Mouse (Mus musculus) liver, embryonic 11.5 days (tissue): ENCODE measurements around the gene Scn2b. TPM values are rescaled to one million over a fixed set of nuclear protein-coding genes. Genes with fewer than 3 reads are reported as not detected.

Experiments
- ATAC-seq: fragments of 200-750 bp; cut with Nextera tagmentation; replicated peaks from 2 replicates; pipeline ENCODE4 v1.8.0; 2017; ENCODE audit warnings: moderate number of reproducible peaks, mild to moderate bottlenecking, moderate TSS enrichment, moderate library complexity; ENCODE audit not compliant: low FRiP score
- DNase-seq: peaks from one replicate; pipeline ENCODE4 v3.0.0-alpha.2; 2017; ENCODE audit warnings: low spot score
- H3K27ac ChIP-seq: fragments of 300-500 bp; sonication (generic); 2 replicates; pipeline ENCODE4 v1.5.1; 2014; ENCODE audit warnings: mild to moderate bottlenecking, low read depth, low read length, control low read depth
- H3K27me3 ChIP-seq: fragments of 300-500 bp; sonication (generic); replicated peaks from 2 replicates; pipeline ENCODE4 v1.6.1; 2014; ENCODE audit warnings: low read length, mixed read lengths; ENCODE audit not compliant: control insufficient read depth, insufficient read depth
- H3K36me3 ChIP-seq: fragments of 300-500 bp; sonication (generic); 2 replicates; pipeline ENCODE4 v1.6.1; 2014; ENCODE audit warnings: mild to moderate bottlenecking, low read length, moderate library complexity, mixed read lengths; ENCODE audit not compliant: control insufficient read depth, insufficient read depth
- H3K4me1 ChIP-seq: fragments of 300-500 bp; sonication (generic); replicated peaks from 2 replicates; pipeline ENCODE4 v1.6.1; 2014; ENCODE audit warnings: low read length, mixed read lengths; ENCODE audit not compliant: control insufficient read depth, insufficient read depth
- H3K4me2 ChIP-seq: fragments of 300-500 bp; sonication (generic); 2 replicates; pipeline ENCODE4 v1.6.1; 2014; ENCODE audit warnings: mild to moderate bottlenecking, control low read depth, moderate library complexity
- H3K4me3 ChIP-seq: fragments of 300-500 bp; sonication (generic); 2 replicates; pipeline ENCODE4 v1.5.1; 2014; ENCODE audit warnings: low read depth, low read length, control low read depth
- H3K9ac ChIP-seq: fragments of 300-500 bp; sonication (generic); 2 replicates; pipeline ENCODE4 v1.6.1; 2014; ENCODE audit warnings: low read depth, low read length, control low read depth
- H3K9me3 ChIP-seq: fragments of 300-500 bp; sonication (generic); 2 replicates; pipeline ENCODE4 v1.6.1; 2016; ENCODE audit warnings: low read length, inconsistent platforms, mixed read lengths; ENCODE audit not compliant: control insufficient read depth
- WGBS: fragments of 180-500 bp; shearing (Covaris S2); extraction: QIAGEN DNeasy Blood & Tissue Kit; methylation state at CpG from one replicate; pipeline ENCODE4 v1.1.7; 2014; 5-methylcytosine and 5-hydroxymethylcytosine counted together
- polyA plus RNA-seq: library from polyadenylated mRNA; unstranded; fragments of >200 nt; fragmentation: Nextera tagmentation; extraction: Ambion mirVana; gene quantifications from 2 replicates; pipeline ENCODE4 v1.2.1, GENCODE M21; 2014

Gene Scn2b
- polyA plus RNA-seq, 1 experiment from 2014 or later: 2.3 TPM

GRCm38 (mm10) chr9:45090811-45091210 lies 26.8 kb upstream of the Scn2b start:
- WGBS: 61% methylated on average over 3 of the region's 3 CpGs
- Histone ChIP-seq H3K4me2 (no peak overlapping the region), H3K9ac (no peak overlapping the region), H3K9me3 (no peaks in the 10 kb centered on the region), H3K4me1 (0 out of 2 replicates have a peak, but pooled peaks cover 2% of the 10 kb centered on the region), H3K36me3 (no peaks in the 10 kb centered on the region), H3K4me3 (no peak overlapping the region), H3K27me3 (no peaks in the 10 kb centered on the region; the same call in 1 of the 2 replicates), H3K27ac (no peak overlapping the region)
- no peak for ATAC-seq
- DNase-seq: no peak

DNA sequence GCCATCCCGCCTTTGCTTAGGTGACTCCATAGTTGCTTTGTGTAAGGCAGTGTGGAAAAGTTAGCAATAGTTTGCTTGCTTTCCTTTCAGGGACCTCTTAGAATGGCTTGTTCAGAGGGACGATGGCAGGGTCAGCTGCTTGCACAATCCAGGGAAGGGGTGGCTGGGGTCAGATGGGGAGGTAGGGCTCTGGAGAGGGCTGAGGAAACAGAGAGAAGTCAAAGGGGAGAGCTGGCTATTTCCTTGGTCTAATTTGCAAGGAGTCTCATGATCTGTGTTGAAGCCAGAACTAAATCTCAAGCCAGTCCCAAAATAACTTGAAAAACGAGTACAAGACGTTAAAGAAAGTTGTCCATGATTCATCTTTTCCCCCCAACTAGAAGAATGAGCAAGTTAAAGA lies 24.9 kb upstream of the Scn2b start:
- Histone ChIP-seq H3K4me3 (no peak overlapping the region), H3K36me3 (no peaks in the 10 kb centered on the region), H3K27me3 (no peaks in the 10 kb centered on the region; the same call in none of the 2 replicates), H3K27ac (no peak overlapping the region), H3K9me3 (no peaks in the 10 kb centered on the region), H3K4me1 (0 out of 2 replicates have a peak, but pooled peaks cover 2% of the 10 kb centered on the region), H3K9ac (no peak overlapping the region), H3K4me2 (no peak overlapping the region)
- 51% methylated on average over 4 of the region's 4 CpGs for WGBS
- ATAC-seq (no peak), DNase-seq (no peak)

GRCm38 (mm10) chr9:45095149-45095937 lies 22.2 kb upstream of the Scn2b start:
- 0 out of 2 replicates have a peak, but pooled peaks cover 2% of the 10 kb centered on the region for H3K4me1 ChIP-seq
- no peak overlapping the region for H3K4me3 ChIP-seq
- no peaks in the 10 kb centered on the region for H3K9me3 ChIP-seq
- no peak overlapping the region for H3K9ac ChIP-seq
- 73% methylated on average over 6 of the region's 6 CpGs for WGBS
- no peaks in the 10 kb centered on the region; the same call in none of the 2 replicates for H3K27me3 ChIP-seq
- no peak for DNase-seq
- no peak overlapping the region for H3K4me2 ChIP-seq
- no peaks in the 10 kb centered on the region for H3K36me3 ChIP-seq
- ATAC-seq: no peak
- H3K27ac ChIP-seq: no peak overlapping the region

GRCm38 (mm10) chr9:45097877-45098276 lies 19.7 kb upstream of the Scn2b start:
- 85% methylated on average over 5 of the region's 5 CpGs for WGBS

DNA sequence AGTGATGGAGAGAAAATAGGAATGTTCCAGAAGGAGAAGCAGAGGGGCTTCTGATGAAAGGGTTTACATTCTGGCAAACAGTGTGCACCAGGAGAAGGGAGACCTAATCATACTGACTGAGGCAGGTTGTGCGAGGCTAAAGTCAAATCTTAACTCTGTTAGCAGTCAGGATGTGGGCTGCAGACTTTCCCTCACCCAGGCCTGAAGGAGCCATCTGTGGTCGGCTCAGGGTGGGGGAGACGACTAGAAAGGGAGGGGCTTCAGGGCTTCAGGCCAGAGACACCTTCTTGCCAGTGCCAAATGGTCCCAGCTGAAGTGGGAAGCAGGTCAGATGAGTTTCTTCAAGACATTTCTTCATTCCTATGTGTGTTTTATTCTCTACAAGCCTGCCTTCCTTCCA lies 19.2 kb upstream of the Scn2b start:
- Histone ChIP-seq H3K27ac (no peak overlapping the region), H3K4me3 (no peak overlapping the region), H3K9me3 (no peaks in the 10 kb centered on the region), H3K36me3 (no peaks in the 10 kb centered on the region), H3K4me2 (no peak overlapping the region), H3K4me1 (no peaks in the 10 kb centered on the region), H3K9ac (no peak overlapping the region), H3K27me3 (no peaks in the 10 kb centered on the region; the same call in 1 of the 2 replicates)
- ATAC-seq (no peak), DNase-seq (no peak)
- WGBS: 25% methylated on average over 3 of the region's 3 CpGs

More at GRCm38 (mm10) chr9:45097877-45098276, 19.7 kb upstream of the Scn2b start:
- no peak overlapping the region for H3K27ac ChIP-seq
- no peak overlapping the region for H3K4me2 ChIP-seq
- H3K36me3 ChIP-seq: no peaks in the 10 kb centered on the region
- no peak for ATAC-seq
- H3K9me3 ChIP-seq: no peaks in the 10 kb centered on the region
- H3K27me3 ChIP-seq: no peaks in the 10 kb centered on the region; the same call in 1 of the 2 replicates
- H3K9ac ChIP-seq: no peak overlapping the region
- DNase-seq: no peak
- no peak overlapping the region for H3K4me3 ChIP-seq
- H3K4me1 ChIP-seq: no peaks in the 10 kb centered on the region

DNA sequence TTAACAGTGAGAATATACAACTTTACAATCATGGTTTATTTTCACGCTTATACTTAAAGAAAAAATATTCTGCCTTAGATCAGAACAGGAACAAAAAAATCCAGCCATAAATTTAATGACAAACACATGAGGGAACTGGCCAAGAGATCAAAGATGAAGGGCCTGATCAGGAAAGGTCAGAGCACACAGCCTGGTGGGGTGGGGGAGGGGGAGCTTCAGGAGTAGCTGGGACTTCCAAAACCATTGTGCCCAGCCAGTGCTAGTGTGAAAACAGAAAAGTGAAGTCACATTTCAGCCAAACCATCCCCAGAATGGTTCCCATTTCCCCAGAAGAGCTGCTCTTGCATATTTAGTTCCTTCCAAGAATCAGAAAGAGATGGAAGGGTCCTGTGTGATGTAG lies 15.1 kb upstream of the Scn2b start:
- H3K9ac ChIP-seq: no peak overlapping the region
- DNase-seq: no peak
- WGBS: 80% methylated on average over 1 of the region's 1 CpGs
- no peak overlapping the region for H3K4me3 ChIP-seq
- no peaks in the 10 kb centered on the region for H3K27me3 ChIP-seq
- ATAC-seq: no peak
- H3K9me3 ChIP-seq: no peaks in the 10 kb centered on the region
- no peaks in the 10 kb centered on the region for H3K4me1 ChIP-seq
- H3K36me3 ChIP-seq: no peaks in the 10 kb centered on the region
- H3K4me2 ChIP-seq: no peak overlapping the region
- H3K27ac ChIP-seq: no peak overlapping the region

GRCm38 (mm10) chr9:45103211-45103979 lies 14.2 kb upstream of the Scn2b start:
- no peak overlapping the region for H3K4me2 ChIP-seq
- H3K9ac ChIP-seq: no peak overlapping the region
- no peaks in the 10 kb centered on the region for H3K4me1 ChIP-seq
- ATAC-seq: no peak
- no peak overlapping the region for H3K27ac ChIP-seq
- no peaks in the 10 kb centered on the region for H3K9me3 ChIP-seq
- WGBS: 45% methylated on average over 11 of the region's 11 CpGs
- H3K27me3 ChIP-seq: no peaks in the 10 kb centered on the region
- H3K36me3 ChIP-seq: no peaks in the 10 kb centered on the region
- DNase-seq: no peak
- no peak overlapping the region for H3K4me3 ChIP-seq

- DNase-seq (no peak), ATAC-seq (no peak)
- 78% methylated on average over 2 of the region's 2 CpGs for WGBS
- Histone ChIP-seq H3K27ac (no peak overlapping the region), H3K4me3 (no peak overlapping the region), H3K4me1 (no peaks in the 10 kb centered on the region), H3K27me3 (no peaks in the 10 kb centered on the region), H3K4me2 (no peak overlapping the region), H3K36me3 (no peaks in the 10 kb centered on the region), H3K9ac (no peak overlapping the region), H3K9me3 (no peaks in the 10 kb centered on the region)
Observed at GRCm38 (mm10) chr9:45105596-45106374, 11.8 kb upstream of the Scn2b start.
